Mouse (Mus musculus): ENCODE data around the gene Zfp523. TPM values are rescaled to one million over a fixed set of nuclear protein-coding genes. Genes with fewer than 3 reads are reported as not detected.

Zfp523 gene
- polyA plus RNA-seq, 1 experiment from 2014 or later, result 27.1 TPM

GRCm38 (mm10) chr17:28141205-28141650 is 35.7 kb upstream of the Zfp523 start:
- Histone ChIP-seq H3K4me1 (replicated peaks) (peaks cover 45% of the 10 kb centered on the region), H3K9ac (peak overlapping the region; percentile 75; the same call in 1 of the 2 replicates), H3K4me2 (peak overlapping the region; percentile 100), H3K27me3 (replicated peaks) (peaks cover 82% of the 10 kb centered on the region), H3K9me3 (replicated peaks) (no peaks in the 10 kb centered on the region), H3K4me3 (peak overlapping the region; percentile 72), H3K27ac (ENCODE audit: poor library complexity, severe bottlenecking) (no peak overlapping the region), H3K36me3 (no peaks in the 10 kb centered on the region)
- WGBS, result 3% methylated on average over 15 of the region's 15 CpGs
- no peak for ATAC-seq (ENCODE audit: insufficient number of reproducible peaks, low FRiP score)

GRCm38 (mm10) chr17:28141771-28142699 is 34.9 kb upstream of the Zfp523 start, which contains the start of gene Scube3:
Gene Scube3 (plus strand): TSS chr17:28142141.
- Histone ChIP-seq H3K9ac (peak within 1 kb of the TSS; percentile 75), H3K4me3 (peak within 1 kb of the TSS; percentile 72), H3K27ac (ENCODE audit: poor library complexity, severe bottlenecking) (no peak within 1 kb of the TSS), H3K4me1 (replicated peaks) (peaks cover 45% of the 10 kb centered on the region), H3K4me2 (peak within 1 kb of the TSS; percentile 100), H3K27me3 (replicated peaks) (peaks cover 87% of the 10 kb centered on the region), H3K9me3 (replicated peaks) (no peaks in the 10 kb centered on the region), H3K36me3 (no peaks in the 10 kb centered on the region)
- ATAC-seq (ENCODE audit: insufficient number of reproducible peaks, low FRiP score), result no peak
- WGBS, result under 1% methylated on average over 85 of the region's 97 CpGs

GRCm38 (mm10) chr17:28142700-28143610 is 34.0 kb upstream of the Zfp523 start:
- Histone ChIP-seq H3K27ac (ENCODE audit: poor library complexity, severe bottlenecking) (no peak overlapping the region), H3K4me1 (replicated peaks) (peaks cover 45% of the 10 kb centered on the region), H3K4me2 (peak overlapping the region; percentile 100), H3K36me3 (no peaks in the 10 kb centered on the region), H3K27me3 (replicated peaks) (peaks cover 88% of the 10 kb centered on the region), H3K9ac (peak overlapping the region; percentile 75), H3K4me3 (peak overlapping the region; percentile 72), H3K9me3 (replicated peaks) (no peaks in the 10 kb centered on the region)
- 1% methylated on average over 33 of the region's 33 CpGs for WGBS
- ATAC-seq (ENCODE audit: insufficient number of reproducible peaks, low FRiP score), result no peak

- Histone ChIP-seq H3K4me1 (replicated peaks) (peaks cover 42% of the 10 kb centered on the region), H3K27me3 (replicated peaks) (peaks cover 96% of the 10 kb centered on the region), H3K4me3 (0 out of 2 replicates have a peak overlapping the region, but pooled peaks have one; percentile 72), H3K9ac (no peak overlapping the region), H3K4me2 (peak overlapping the region; percentile 100), H3K27ac (ENCODE audit: poor library complexity, severe bottlenecking) (no peak overlapping the region), H3K9me3 (replicated peaks) (no peaks in the 10 kb centered on the region), H3K36me3 (no peaks in the 10 kb centered on the region)
- WGBS, result 3% methylated on average over 9 of the region's 9 CpGs
- ATAC-seq (ENCODE audit: insufficient number of reproducible peaks, low FRiP score), result no peak
Observed at GRCm38 (mm10) chr17:28143751-28144150, 33.2 kb upstream of the Zfp523 start.

GRCm38 (mm10) chr17:28144241-28144640 is 32.7 kb upstream of the Zfp523 start:
- ATAC-seq (ENCODE audit: insufficient number of reproducible peaks, low FRiP score), result no peak
- Histone ChIP-seq H3K9me3 (replicated peaks) (no peaks in the 10 kb centered on the region), H3K4me3 (no peak overlapping the region), H3K27me3 (replicated peaks) (peaks cover 94% of the 10 kb centered on the region), H3K9ac (no peak overlapping the region), H3K4me1 (replicated peaks) (peaks cover 42% of the 10 kb centered on the region), H3K27ac (ENCODE audit: poor library complexity, severe bottlenecking) (no peak overlapping the region), H3K36me3 (no peaks in the 10 kb centered on the region), H3K4me2 (peak overlapping the region; percentile 100)
- 8% methylated on average over 6 of the region's 6 CpGs for WGBS

- Histone ChIP-seq H3K27me3 (replicated peaks) (peaks cover 79% of the 10 kb centered on the region), H3K27ac (ENCODE audit: poor library complexity, severe bottlenecking) (no peak overlapping the region), H3K4me2 (no peak overlapping the region), H3K36me3 (no peaks in the 10 kb centered on the region), H3K9ac (no peak overlapping the region), H3K4me3 (no peak overlapping the region), H3K4me1 (replicated peaks) (peaks cover 26% of the 10 kb centered on the region), H3K9me3 (replicated peaks) (no peaks in the 10 kb centered on the region)
- ATAC-seq (ENCODE audit: insufficient number of reproducible peaks, low FRiP score), result no peak
- 68% methylated on average over 3 of the region's 3 CpGs for WGBS
Observed at GRCm38 (mm10) chr17:28148288-28148687, 28.6 kb upstream of the Zfp523 start.

- Histone ChIP-seq H3K27ac (ENCODE audit: poor library complexity, severe bottlenecking) (no peak overlapping the region), H3K27me3 (replicated peaks) (peaks cover 65% of the 10 kb centered on the region), H3K9me3 (replicated peaks) (no peaks in the 10 kb centered on the region), H3K4me1 (replicated peaks) (peaks cover 12% of the 10 kb centered on the region), H3K36me3 (no peaks in the 10 kb centered on the region), H3K4me2 (no peak overlapping the region), H3K9ac (no peak overlapping the region), H3K4me3 (no peak overlapping the region)
- no peak for ATAC-seq (ENCODE audit: insufficient number of reproducible peaks, low FRiP score)
- 53% methylated on average over 8 of the region's 8 CpGs for WGBS
Observed at GRCm38 (mm10) chr17:28149734-28150133, 27.2 kb upstream of the Zfp523 start.

- Histone ChIP-seq H3K4me1 (replicated peaks) (peaks cover 11% of the 10 kb centered on the region), H3K4me3 (no peak overlapping the region), H3K9me3 (replicated peaks) (no peaks in the 10 kb centered on the region), H3K27ac (ENCODE audit: poor library complexity, severe bottlenecking) (no peak overlapping the region), H3K27me3 (replicated peaks) (peaks cover 64% of the 10 kb centered on the region), H3K9ac (no peak overlapping the region), H3K36me3 (no peaks in the 10 kb centered on the region), H3K4me2 (no peak overlapping the region)
- no peak for ATAC-seq (ENCODE audit: insufficient number of reproducible peaks, low FRiP score)
- WGBS, result 73% methylated on average over 12 of the region's 12 CpGs
Observed at GRCm38 (mm10) chr17:28150456-28150855, 26.5 kb upstream of the Zfp523 start.

- 80% methylated on average over 6 of the region's 6 CpGs for WGBS
- H3K4me3 ChIP-seq, result no peak overlapping the region
- no peaks in the 10 kb centered on the region for H3K9me3 ChIP-seq (replicated peaks)
- H3K27me3 ChIP-seq (replicated peaks), result peaks cover 60% of the 10 kb centered on the region
- H3K27ac ChIP-seq (ENCODE audit: poor library complexity, severe bottlenecking), result no peak overlapping the region
- H3K9ac ChIP-seq, result no peak overlapping the region
- no peak for ATAC-seq (ENCODE audit: insufficient number of reproducible peaks, low FRiP score)
- H3K36me3 ChIP-seq, result no peaks in the 10 kb centered on the region
- peaks cover 3% of the 10 kb centered on the region; the same call in 1 of the 2 replicates for H3K4me1 ChIP-seq (replicated peaks)
- no peak overlapping the region for H3K4me2 ChIP-seq
Observed at GRCm38 (mm10) chr17:28153095-28153494, 23.8 kb upstream of the Zfp523 start.

- 73% methylated on average over 8 of the region's 8 CpGs for WGBS
- H3K36me3 ChIP-seq, result no peaks in the 10 kb centered on the region
- H3K9ac ChIP-seq, result no peak overlapping the region
- no peak overlapping the region for H3K4me2 ChIP-seq
- no peaks in the 10 kb centered on the region for H3K9me3 ChIP-seq (replicated peaks)
- H3K4me1 ChIP-seq (replicated peaks), result 0 out of 2 replicates have a peak, but pooled peaks cover 3% of the 10 kb centered on the region
- no peak overlapping the region for H3K4me3 ChIP-seq
- H3K27ac ChIP-seq (ENCODE audit: poor library complexity, severe bottlenecking), result no peak overlapping the region
- ATAC-seq (ENCODE audit: insufficient number of reproducible peaks, low FRiP score), result no peak
- H3K27me3 ChIP-seq (replicated peaks), result peaks cover 63% of the 10 kb centered on the region
Observed at GRCm38 (mm10) chr17:28154970-28155369, 22.0 kb upstream of the Zfp523 start.

GRCm38 (mm10) chr17:28160361-28160760 is 16.6 kb upstream of the Zfp523 start:
- ATAC-seq (ENCODE audit: insufficient number of reproducible peaks, low FRiP score), result no peak
- Histone ChIP-seq H3K4me1 (replicated peaks) (peaks cover 24% of the 10 kb centered on the region), H3K4me3 (no peak overlapping the region), H3K27ac (ENCODE audit: poor library complexity, severe bottlenecking) (no peak overlapping the region), H3K9ac (no peak overlapping the region), H3K9me3 (replicated peaks) (no peaks in the 10 kb centered on the region), H3K36me3 (no peaks in the 10 kb centered on the region), H3K4me2 (peak overlapping the region; percentile 36; the same call in 1 of the 2 replicates), H3K27me3 (replicated peaks) (peaks cover 83% of the 10 kb centered on the region)
- 9% methylated on average over 10 of the region's 10 CpGs for WGBS
